Mouse (Mus musculus) embryonic facial prominence, embryonic 10.5 days (tissue): ENCODE results near the gene Afap1l2. TPM values are rescaled to one million over a fixed set of nuclear protein-coding genes. Genes with fewer than 3 reads are reported as not detected.

Experiments
- DNase-seq: peaks from one replicate; pipeline ENCODE4 v3.0.0-alpha.2; 2017; ENCODE audit warnings: low spot score
- H3K27ac ChIP-seq: fragments of 300-500 bp; sonication (generic); replicated peaks from 2 replicates; pipeline ENCODE4 v1.5.1; 2016; ENCODE audit warnings: mild to moderate bottlenecking
- H3K27me3 ChIP-seq: fragments of 300-500 bp; sonication (generic); replicated peaks from 2 replicates; pipeline ENCODE4 v1.6.1; 2016; ENCODE audit warnings: low read depth, mild to moderate bottlenecking; ENCODE audit not compliant: poor library complexity, severe bottlenecking
- H3K36me3 ChIP-seq: fragments of 300-500 bp; sonication (generic); replicated peaks from 2 replicates; pipeline ENCODE4 v1.6.1; 2016; ENCODE audit warnings: mild to moderate bottlenecking, moderate library complexity
- H3K4me1 ChIP-seq: fragments of 300-500 bp; sonication (generic); 2 replicates; pipeline ENCODE4 v1.6.1; 2016
- H3K4me3 ChIP-seq: fragments of 300-500 bp; sonication (generic); 2 replicates; pipeline ENCODE4 v1.5.1; 2016; ENCODE audit warnings: mild to moderate bottlenecking, moderate library complexity
- H3K9me3 ChIP-seq: fragments of 300-500 bp; sonication (generic); 2 replicates; pipeline ENCODE4 v1.6.1; 2016; ENCODE audit warnings: mild to moderate bottlenecking
- WGBS: fragments of 180-500 bp; shearing (Covaris S2); methylation state at CpG from one replicate; pipeline ENCODE4 v1.1.7; 2016; 5-methylcytosine and 5-hydroxymethylcytosine counted together
- polyA plus RNA-seq: library from polyadenylated mRNA; unstranded; fragments of >200 nt; fragmentation: Nextera tagmentation; extraction: Ambion mirVana; gene quantifications from 2 replicates; pipeline ENCODE4 v1.2.1, GENCODE M21; 2016

The Afap1l2 gene
- polyA plus RNA-seq, 1 experiment from 2014 or later = 5.2 TPM

- Histone ChIP-seq H3K4me1 (peaks cover 6% of the 10 kb centered on the region; the same call in 1 of the 2 replicates), H3K9me3 (peaks cover 7% of the 10 kb centered on the region), H3K4me3 (no peak overlapping the region), H3K27me3 (no peaks in the 10 kb centered on the region), H3K27ac (no peak overlapping the region), H3K36me3 (no peaks in the 10 kb centered on the region)
- 62% methylated on average over 8 of the region's 8 CpGs for WGBS
- DNase-seq = no peak
These were observed 20.5 kb upstream of the Afap1l2 start for GRCm38 (mm10) chr19:57028327-57029179.

GRCm38 (mm10) chr19:57026501-57026900, 18.5 kb upstream of the Afap1l2 start:
- H3K27me3 ChIP-seq = no peaks in the 10 kb centered on the region
- 76% methylated on average over 4 of the region's 4 CpGs for WGBS
- DNase-seq = no peak
- peaks cover 5% of the 10 kb centered on the region for H3K4me1 ChIP-seq
- H3K27ac ChIP-seq = no peak overlapping the region
- H3K4me3 ChIP-seq = no peak overlapping the region
- peaks cover 7% of the 10 kb centered on the region for H3K9me3 ChIP-seq
- no peaks in the 10 kb centered on the region for H3K36me3 ChIP-seq

- Histone ChIP-seq H3K27me3 (peaks cover 12% of the 10 kb centered on the region; the same call in 1 of the 2 replicates), H3K9me3 (no peaks in the 10 kb centered on the region), H3K4me3 (no peak overlapping the region), H3K36me3 (no peaks in the 10 kb centered on the region), H3K4me1 (peaks cover 44% of the 10 kb centered on the region), H3K27ac (no peak overlapping the region)
- 74% methylated on average over 8 of the region's 8 CpGs for WGBS
- no peak for DNase-seq
These were observed 9.8 kb upstream of the Afap1l2 start for GRCm38 (mm10) chr19:57017785-57018179.

GRCm38 (mm10) chr19:57016995-57017784, 9.2 kb upstream of the Afap1l2 start:
- Histone ChIP-seq H3K27ac (peak overlapping the region; percentile 16; the same call in 1 of the 2 replicates), H3K27me3 (peaks cover 16% of the 10 kb centered on the region; the same call in 1 of the 2 replicates), H3K4me1 (peaks cover 44% of the 10 kb centered on the region), H3K4me3 (no peak overlapping the region), H3K9me3 (no peaks in the 10 kb centered on the region), H3K36me3 (no peaks in the 10 kb centered on the region)
- peak; percentile 43 for DNase-seq
- WGBS = 40% methylated on average over 15 of the region's 15 CpGs

- Histone ChIP-seq H3K4me3 (no peak overlapping the region), H3K9me3 (no peaks in the 10 kb centered on the region), H3K27ac (no peak overlapping the region), H3K27me3 (peaks cover 26% of the 10 kb centered on the region), H3K4me1 (peaks cover 46% of the 10 kb centered on the region), H3K36me3 (no peaks in the 10 kb centered on the region)
- 87% methylated on average over 3 of the region's 3 CpGs for WGBS
- no peak for DNase-seq
These were observed 6.8 kb upstream of the Afap1l2 start for GRCm38 (mm10) chr19:57014808-57015207.

- DNase-seq = no peak
- WGBS = 43% methylated on average over 6 of the region's 6 CpGs
These were observed 5.2 kb upstream of the Afap1l2 start for GRCm38 (mm10) chr19:57013271-57013677.

GRCm38 (mm10) chr19:57012068-57012467, 4.0 kb upstream of the Afap1l2 start:
- 62% methylated on average over 3 of the region's 3 CpGs for WGBS
- Histone ChIP-seq H3K9me3 (no peaks in the 10 kb centered on the region), H3K4me3 (no peak overlapping the region), H3K27ac (no peak overlapping the region), H3K36me3 (no peaks in the 10 kb centered on the region), H3K27me3 (peaks cover 54% of the 10 kb centered on the region), H3K4me1 (peaks cover 61% of the 10 kb centered on the region)
- no peak for DNase-seq

More at GRCm38 (mm10) chr19:57013271-57013677, 5.2 kb upstream of the Afap1l2 start:
- H3K27ac ChIP-seq = peak overlapping the region; percentile 24; the same call in 1 of the 2 replicates
- H3K27me3 ChIP-seq = peaks cover 42% of the 10 kb centered on the region
- H3K9me3 ChIP-seq = no peaks in the 10 kb centered on the region
- H3K4me3 ChIP-seq = no peak overlapping the region
- H3K4me1 ChIP-seq = peaks cover 58% of the 10 kb centered on the region
- no peaks in the 10 kb centered on the region for H3K36me3 ChIP-seq

GRCm38 (mm10) chr19:57010064-57010463, 2.0 kb upstream of the Afap1l2 start:
- WGBS = 43% methylated on average over 4 of the region's 4 CpGs
- no peaks in the 10 kb centered on the region for H3K9me3 ChIP-seq
- H3K27ac ChIP-seq = no peak overlapping the region
- no peak for DNase-seq
- peaks cover 70% of the 10 kb centered on the region for H3K27me3 ChIP-seq
- no peaks in the 10 kb centered on the region for H3K36me3 ChIP-seq
- peaks cover 61% of the 10 kb centered on the region for H3K4me1 ChIP-seq
- H3K4me3 ChIP-seq = no peak overlapping the region

GRCm38 (mm10) chr19:57009653-57010052, 1.6 kb upstream of the Afap1l2 start:
- Histone ChIP-seq H3K36me3 (no peaks in the 10 kb centered on the region), H3K27ac (no peak overlapping the region), H3K4me1 (peaks cover 61% of the 10 kb centered on the region), H3K9me3 (no peaks in the 10 kb centered on the region), H3K4me3 (no peak overlapping the region), H3K27me3 (peaks cover 69% of the 10 kb centered on the region)
- no peak for DNase-seq
- 47% methylated on average over 4 of the region's 4 CpGs for WGBS

GRCm38 (mm10) chr19:57007291-57007690, 737 bp downstream of the Afap1l2 start:
- peaks cover 68% of the 10 kb centered on the region for H3K4me1 ChIP-seq
- H3K9me3 ChIP-seq = no peaks in the 10 kb centered on the region
- peaks cover 64% of the 10 kb centered on the region for H3K27me3 ChIP-seq
- no peak overlapping the region; the same call in 1 of the 2 replicates for H3K27ac ChIP-seq
- H3K36me3 ChIP-seq = no peaks in the 10 kb centered on the region
- DNase-seq = no peak
- 61% methylated on average over 16 of the region's 16 CpGs for WGBS
- peak overlapping the region; percentile 71 for H3K4me3 ChIP-seq

- H3K9me3 ChIP-seq = no peaks in the 10 kb centered on the region
- peak overlapping the region; percentile 71; the same call in 1 of the 2 replicates for H3K4me3 ChIP-seq
- WGBS = 50% methylated on average over 13 of the region's 13 CpGs
- H3K36me3 ChIP-seq = no peaks in the 10 kb centered on the region
- no peak for DNase-seq
- H3K27me3 ChIP-seq = peaks cover 64% of the 10 kb centered on the region
- no peak overlapping the region for H3K27ac ChIP-seq
- H3K4me1 ChIP-seq = peaks cover 72% of the 10 kb centered on the region
These were observed 1.2 kb downstream of the Afap1l2 start for GRCm38 (mm10) chr19:57006841-57007240.

- WGBS = 93% methylated on average over 4 of the region's 4 CpGs
- Histone ChIP-seq H3K27ac (no peak overlapping the region), H3K4me3 (no peak overlapping the region), H3K9me3 (no peaks in the 10 kb centered on the region), H3K4me1 (peaks cover 61% of the 10 kb centered on the region), H3K27me3 (peaks cover 56% of the 10 kb centered on the region), H3K36me3 (no peaks in the 10 kb centered on the region)
- DNase-seq = no peak
These were observed 3.0 kb downstream of the Afap1l2 start for GRCm38 (mm10) chr19:57005062-57005461.
